Mouse (Mus musculus) lung, postnatal 0 days (tissue): Measurements from ENCODE around the gene Zfand2b.

ENCODE experiments used
- CTCF ChIP-seq: IDR thresholded peaks from 2 replicates; pipeline ENCODE4 v1.5.1; 2016; ENCODE audit warnings: antibody characterized with exemption, mild to moderate bottlenecking
- EP300 ChIP-seq: IDR thresholded peaks from 2 replicates; pipeline ENCODE4 v1.6.1; 2016; ENCODE audit warnings: antibody characterized with exemption, mild to moderate bottlenecking, control low read depth

DNA sequence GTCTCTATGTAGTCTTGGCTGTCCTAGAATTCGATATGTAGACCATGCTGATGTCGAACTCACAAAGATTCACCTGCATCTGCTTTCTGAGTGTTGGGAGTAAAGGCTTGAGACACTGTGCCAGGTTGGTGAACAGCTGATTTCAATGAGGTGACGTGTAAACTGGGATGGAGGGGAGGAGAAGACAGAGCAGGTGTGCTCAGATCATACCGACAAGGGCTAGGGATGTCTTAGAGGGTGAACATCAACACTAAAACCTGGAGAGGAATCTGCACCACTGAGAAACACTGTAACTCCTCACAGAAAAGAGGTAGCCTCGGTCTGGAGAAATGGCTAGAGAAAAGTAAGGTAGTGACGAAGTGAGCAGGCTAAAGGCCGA lies 364 bp upstream of the Zfand2b start:
- TF ChIP-seq CTCF (no peak), EP300 (no peak)
